Mouse (Mus musculus): Measurements from ENCODE around the gene Uba1. TPM values are rescaled to one million over a fixed set of nuclear protein-coding genes. Genes with fewer than 3 reads are reported as not detected.
A peak's percentile ranks its signal among the peaks of the same experiment; 100 is the strongest.

Uba1 gene
- 189 and 203 TPM in 2 replicates for polyA plus RNA-seq (2014; fragmentation: Nextera tagmentation; extraction: Ambion mirVana)

- peak; percentile 86 for ATAC-seq (replicated peaks; ENCODE audit: low FRiP score)
- H3K27ac ChIP-seq (ENCODE audit: low read depth, low read length), result peak within 1 kb of the TSS; percentile 40
- H3K9ac ChIP-seq (ENCODE audit: low read depth, low read length), result peak within 1 kb of the TSS; percentile 70
- no peaks in the 10 kb centered on the region for H3K9me3 ChIP-seq (ENCODE audit: control insufficient read depth, low read length)
- DNase-seq (ENCODE audit: low spot score), result peak; percentile 74
- peak within 1 kb of the TSS; percentile 75 for H3K4me2 ChIP-seq
- H3K4me1 ChIP-seq (replicated peaks; ENCODE audit: control insufficient read depth, insufficient read depth, low read length), result 0 out of 2 replicates have a peak, but pooled peaks cover 2% of the 10 kb centered on the region
- WGBS, result 11% methylated on average over 27 of the region's 27 CpGs
- H3K36me3 ChIP-seq (ENCODE audit: control insufficient read depth, insufficient read depth, low read length), result no peaks in the 10 kb centered on the region
- H3K27me3 ChIP-seq (replicated peaks; ENCODE audit: control insufficient read depth, insufficient read depth, low read length), result no peaks in the 10 kb centered on the region
- peak within 1 kb of the TSS; percentile 64 for H3K4me3 ChIP-seq (ENCODE audit: low read depth, low read length)
Observed at GRCm38 (mm10) chrX:20658026-20658652, at the start of gene Uba1. Uba1 (plus strand) TSS chrX:20658326.

- Histone ChIP-seq H3K9ac (ENCODE audit: low read depth, low read length) (no peak overlapping the region), H3K4me2 (no peak overlapping the region), H3K4me3 (ENCODE audit: low read depth, low read length) (no peak overlapping the region), H3K27me3 (replicated peaks; ENCODE audit: control insufficient read depth, insufficient read depth, low read length) (no peaks in the 10 kb centered on the region), H3K27ac (ENCODE audit: low read depth, low read length) (no peak overlapping the region), H3K36me3 (ENCODE audit: control insufficient read depth, insufficient read depth, low read length) (no peaks in the 10 kb centered on the region), H3K4me1 (replicated peaks; ENCODE audit: control insufficient read depth, insufficient read depth, low read length) (no peaks in the 10 kb centered on the region), H3K9me3 (ENCODE audit: control insufficient read depth, low read length) (no peaks in the 10 kb centered on the region)
- ATAC-seq (replicated peaks; ENCODE audit: low FRiP score), result no peak
- no peak for DNase-seq (ENCODE audit: low spot score)
- 80% methylated on average over 4 of the region's 4 CpGs for WGBS
Observed at GRCm38 (mm10) chrX:20608500-20608899, 49.6 kb upstream of the Uba1 start.

GRCm38 (mm10) chrX:20616861-20617175, 41.3 kb upstream of the Uba1 start:
- H3K9ac ChIP-seq (ENCODE audit: low read depth, low read length), result peak overlapping the region; percentile 86
- peaks cover 4% of the 10 kb centered on the region; the same call in 1 of the 2 replicates for H3K36me3 ChIP-seq (ENCODE audit: control insufficient read depth, insufficient read depth, low read length)
- ATAC-seq (replicated peaks; ENCODE audit: low FRiP score) (peak; percentile 24), DNase-seq (ENCODE audit: low spot score) (no peak)
- no peaks in the 10 kb centered on the region for H3K27me3 ChIP-seq (replicated peaks; ENCODE audit: control insufficient read depth, insufficient read depth, low read length)
- peaks cover 2% of the 10 kb centered on the region; the same call in 1 of the 2 replicates for H3K4me1 ChIP-seq (replicated peaks; ENCODE audit: control insufficient read depth, insufficient read depth, low read length)
- 8% methylated on average over 17 of the region's 17 CpGs for WGBS
- peak overlapping the region; percentile 79 for H3K27ac ChIP-seq (ENCODE audit: low read depth, low read length)
- H3K9me3 ChIP-seq (ENCODE audit: control insufficient read depth, low read length), result no peaks in the 10 kb centered on the region
- peak overlapping the region; percentile 61 for H3K4me3 ChIP-seq (ENCODE audit: low read depth, low read length)
- peak overlapping the region; percentile 80 for H3K4me2 ChIP-seq

GRCm38 (mm10) chrX:20617176-20617902, 40.8 kb upstream of the Uba1 start, which contains the start of the genes Rbm10 and Ndufb11:
Rbm10 (plus strand) TSS chrX:20617503.
Ndufb11 (minus strand) TSS chrX:20617619.
- Histone ChIP-seq H3K4me1 (replicated peaks; ENCODE audit: control insufficient read depth, insufficient read depth, low read length) (peaks cover 2% of the 10 kb centered on the region; the same call in 1 of the 2 replicates), H3K4me3 (ENCODE audit: low read depth, low read length) (peak within 1 kb of the TSS; percentile 61), H3K9me3 (ENCODE audit: control insufficient read depth, low read length) (no peaks in the 10 kb centered on the region), H3K9ac (ENCODE audit: low read depth, low read length) (peak within 1 kb of the TSS; percentile 86), H3K27ac (ENCODE audit: low read depth, low read length) (peak within 1 kb of the TSS; percentile 79), H3K36me3 (ENCODE audit: control insufficient read depth, insufficient read depth, low read length) (peaks cover 4% of the 10 kb centered on the region; the same call in 1 of the 2 replicates), H3K4me2 (peak within 1 kb of the TSS; percentile 80), H3K27me3 (replicated peaks; ENCODE audit: control insufficient read depth, insufficient read depth, low read length) (no peaks in the 10 kb centered on the region)
- ATAC-seq (replicated peaks; ENCODE audit: low FRiP score) (peak; percentile 99), DNase-seq (ENCODE audit: low spot score) (peak; percentile 72)
- 12% methylated on average over 45 of the region's 49 CpGs for WGBS

GRCm38 (mm10) chrX:20617903-20618399, 40.2 kb upstream of the Uba1 start:
- H3K36me3 ChIP-seq (ENCODE audit: control insufficient read depth, insufficient read depth, low read length), result peaks cover 4% of the 10 kb centered on the region; the same call in 1 of the 2 replicates
- 8% methylated on average over 31 of the region's 31 CpGs for whole genome bisulfite sequencing
- H3K4me2 ChIP-seq, result peak overlapping the region; percentile 77
- H3K27me3 ChIP-seq (replicated peaks; ENCODE audit: control insufficient read depth, insufficient read depth, low read length), result no peaks in the 10 kb centered on the region
- H3K4me1 ChIP-seq (replicated peaks; ENCODE audit: control insufficient read depth, insufficient read depth, low read length), result peaks cover 2% of the 10 kb centered on the region; the same call in 1 of the 2 replicates
- peak overlapping the region; percentile 61 for H3K4me3 ChIP-seq (ENCODE audit: low read depth, low read length)
- DNase-seq (ENCODE audit: low spot score) (no peak), ATAC-seq (replicated peaks; ENCODE audit: low FRiP score) (peak; percentile 24; the same call in 1 of the 2 replicates)
- peak overlapping the region; percentile 79 for H3K27ac ChIP-seq (ENCODE audit: low read depth, low read length)
- H3K9me3 ChIP-seq (ENCODE audit: control insufficient read depth, low read length), result no peaks in the 10 kb centered on the region
- peak overlapping the region; percentile 86 for H3K9ac ChIP-seq (ENCODE audit: low read depth, low read length)

GRCm38 (mm10) chrX:20638141-20638540, 20.0 kb upstream of the Uba1 start:
- Histone ChIP-seq H3K4me1 (replicated peaks; ENCODE audit: control insufficient read depth, insufficient read depth, low read length) (no peaks in the 10 kb centered on the region), H3K4me3 (ENCODE audit: low read depth, low read length) (no peak overlapping the region), H3K9ac (ENCODE audit: low read depth, low read length) (no peak overlapping the region), H3K9me3 (ENCODE audit: control insufficient read depth, low read length) (no peaks in the 10 kb centered on the region), H3K4me2 (no peak overlapping the region), H3K27ac (ENCODE audit: low read depth, low read length) (no peak overlapping the region), H3K27me3 (replicated peaks; ENCODE audit: control insufficient read depth, insufficient read depth, low read length) (no peaks in the 10 kb centered on the region), H3K36me3 (ENCODE audit: control insufficient read depth, insufficient read depth, low read length) (peaks cover 20% of the 10 kb centered on the region; the same call in 1 of the 2 replicates)
- DNase-seq (ENCODE audit: low spot score) (no peak), ATAC-seq (replicated peaks; ENCODE audit: low FRiP score) (no peak)
- WGBS, result 89% methylated on average over 2 of the region's 2 CpGs

- H3K4me3 ChIP-seq (ENCODE audit: low read depth, low read length), result no peak overlapping the region
- H3K9me3 ChIP-seq (ENCODE audit: control insufficient read depth, low read length), result no peaks in the 10 kb centered on the region
- H3K4me1 ChIP-seq (replicated peaks; ENCODE audit: control insufficient read depth, insufficient read depth, low read length), result no peaks in the 10 kb centered on the region
- no peak for DNase-seq (ENCODE audit: low spot score)
- H3K27ac ChIP-seq (ENCODE audit: low read depth, low read length), result no peak overlapping the region
- ATAC-seq (replicated peaks; ENCODE audit: low FRiP score), result no peak
- WGBS, result 79% methylated on average over 5 of the region's 5 CpGs
- H3K27me3 ChIP-seq (replicated peaks; ENCODE audit: control insufficient read depth, insufficient read depth, low read length), result no peaks in the 10 kb centered on the region
- peaks cover 10% of the 10 kb centered on the region; the same call in 1 of the 2 replicates for H3K36me3 ChIP-seq (ENCODE audit: control insufficient read depth, insufficient read depth, low read length)
- no peak overlapping the region for H3K4me2 ChIP-seq
- H3K9ac ChIP-seq (ENCODE audit: low read depth, low read length), result no peak overlapping the region
Observed at GRCm38 (mm10) chrX:20644780-20645179, 13.3 kb upstream of the Uba1 start.

- H3K4me1 ChIP-seq (replicated peaks; ENCODE audit: control insufficient read depth, insufficient read depth, low read length), result 0 out of 2 replicates have a peak, but pooled peaks cover 2% of the 10 kb centered on the region
- peak overlapping the region; percentile 30; the same call in 1 of the 2 replicates for H3K9ac ChIP-seq (ENCODE audit: low read depth, low read length)
- H3K4me3 ChIP-seq (ENCODE audit: low read depth, low read length), result peak overlapping the region; percentile 64
- no peak for ATAC-seq (replicated peaks; ENCODE audit: low FRiP score)
- H3K9me3 ChIP-seq (ENCODE audit: control insufficient read depth, low read length), result no peaks in the 10 kb centered on the region
- H3K27me3 ChIP-seq (replicated peaks; ENCODE audit: control insufficient read depth, insufficient read depth, low read length), result no peaks in the 10 kb centered on the region
- WGBS, result 26% methylated on average over 5 of the region's 5 CpGs
- H3K36me3 ChIP-seq (ENCODE audit: control insufficient read depth, insufficient read depth, low read length), result no peaks in the 10 kb centered on the region
- H3K27ac ChIP-seq (ENCODE audit: low read depth, low read length), result no peak overlapping the region
- H3K4me2 ChIP-seq, result peak overlapping the region; percentile 75
- no peak for DNase-seq (ENCODE audit: low spot score)
Observed at GRCm38 (mm10) chrX:20657593-20657992, 533 bp upstream of the Uba1 start.

Measured in liver, embryonic 11.5 days (tissue).